Mouse (Mus musculus): Measurements from ENCODE around the gene Akap10. TPM values are rescaled to one million over a fixed set of nuclear protein-coding genes. Genes with fewer than 3 reads are reported as not detected.

The Akap10 gene
- total and polyA plus RNA-seq, 3 experiments = 17.7 to 20.1 TPM; not detected in 1

GRCm38 (mm10) chr11:61957296-61957813, 27.3 kb upstream of the Akap10 start (continued):
- peak; percentile 30; the same call in 1 of the 2 replicates for TF ChIP-seq NRF1 (IDR thresholded peaks at IDR 0.05; ENCODE audit: insufficient read depth, low read depth, low read length, poor library complexity, severe bottlenecking)
- peak; percentile 96 for TF ChIP-seq ZNF384 (IDR thresholded peaks at IDR 0.05; ENCODE audit: low read depth, low read length)

DNA sequence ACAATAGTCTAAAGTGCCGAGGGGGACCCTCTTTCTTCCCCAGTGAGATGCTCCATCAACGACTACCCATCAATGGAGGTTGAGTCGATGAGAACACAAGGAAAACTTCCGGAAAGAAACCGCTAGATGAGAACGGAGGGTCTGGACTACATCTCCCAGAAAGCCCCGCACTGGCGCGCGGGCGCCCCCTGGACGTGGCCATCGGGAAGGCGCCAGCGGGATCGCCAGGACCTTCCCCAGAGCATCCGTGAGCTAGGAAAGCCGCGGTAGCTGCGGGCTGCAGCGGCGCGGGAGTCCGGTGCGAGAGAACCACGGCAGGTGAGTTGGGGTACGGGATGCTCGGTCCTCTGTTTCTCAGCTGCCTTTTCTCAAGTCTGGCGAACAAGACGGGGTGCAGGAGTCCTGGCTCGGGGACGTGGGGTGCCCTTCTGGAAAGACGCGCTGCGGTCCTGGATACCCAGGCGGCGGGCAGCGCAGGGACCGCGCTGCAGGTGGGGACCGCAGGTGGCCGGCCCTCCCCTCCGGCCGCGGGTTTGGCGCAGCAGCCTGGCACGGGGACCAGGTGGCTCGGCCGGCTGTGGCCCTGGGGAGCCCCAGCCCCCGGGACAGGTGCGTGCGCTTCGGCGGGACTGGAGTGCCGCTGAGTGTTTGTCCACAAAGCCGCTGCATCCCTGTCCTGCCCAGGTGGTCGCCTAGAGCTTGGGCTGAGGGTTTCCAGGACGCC, 26.7 kb upstream of the Akap10 start, which contains the start of gene Specc1:
Specc1 (plus strand) TSS at position 192 of the 724 bp plus-strand sequence.
- Histone ChIP-seq H3K4me1 (ENCODE audit: control insufficient read depth in 1 of 2, insufficient read depth in 2 of 2, low read length in 2 of 2) (peaks cover 0 to 14% of the 10 kb centered on the region in 2 experiments; a peak in 2 of 4 replicates), H3K9me3 (replicated peaks; ENCODE audit: insufficient read depth, low read length) (no peaks in the 10 kb centered on the region), H3K27ac (ENCODE audit: control insufficient read depth, low read depth, low read length) (peak within 1 kb of the TSS; percentile 62), H3K9ac (ENCODE audit: control insufficient read depth, low read depth, low read length, poor library complexity, severe bottlenecking) (peak within 1 kb of the TSS; percentile 43), H3K27me3 (ENCODE audit: control insufficient read depth in 1 of 2, insufficient read depth in 2 of 2, low read length in 2 of 2) (no peaks in the 10 kb centered on the region), H3K79me2 (ENCODE audit: control insufficient read depth, insufficient read depth, low read length, poor library complexity) (no peaks in the 10 kb centered on the region), H3K4me3 (ENCODE audit: control insufficient read depth in 1 of 2, insufficient read depth in 1 of 2, low read depth in 2 of 2, low read length in 2 of 2) (peak within 1 kb of the TSS; percentile 62 to 66), H3K36me3 (ENCODE audit: control insufficient read depth in 1 of 2, insufficient read depth in 2 of 2, low read length in 2 of 2) (peaks cover 0 to 9% of the 10 kb centered on the region in 2 experiments; a peak in 2 of 4 replicates)
- DNase-seq (ENCODE audit: low read depth, low spot score) = peak; percentile 95
- peak; percentile 71 for TF ChIP-seq ZNF384 (IDR thresholded peaks at IDR 0.05; ENCODE audit: low read depth, low read length)
- TF ChIP-seq USF1 (IDR thresholded peaks at IDR 0.05; ENCODE audit: low read depth, low read length) = no peak
- no peak for TF ChIP-seq MEF2A (IDR thresholded peaks at IDR 0.05; ENCODE audit: extremely low read depth, insufficient replicate concordance, low read depth, low read length, poor library complexity, severe bottlenecking)
- TF ChIP-seq HCFC1 (IDR thresholded peaks at IDR 0.05; ENCODE audit: low read depth, low read length) = peak; percentile 100
- no peak; the same call in 1 of the 2 replicates for TF ChIP-seq E2F4 (IDR thresholded peaks at IDR 0.05; ENCODE audit: borderline replicate concordance, low read depth, low read length)
- TF ChIP-seq CHD1 (IDR thresholded peaks at IDR 0.05; ENCODE audit: low read depth, low read length) = no peak
- peak; percentile 95 for TF ChIP-seq KAT2A (conservative IDR thresholded peaks at IDR 0.05; ENCODE audit: low read depth, low read length)
- TF ChIP-seq TAL1 (IDR thresholded peaks at IDR 0.05; ENCODE audit: low read length) = no peak
- TF ChIP-seq SIN3A (IDR thresholded peaks at IDR 0.05; ENCODE audit: low read length) = peak; percentile 93
- no peak; the same call in 1 of the 2 replicates for TF ChIP-seq RAD21 (IDR thresholded peaks at IDR 0.05; ENCODE audit: low read depth, low read length)
- peak; percentile 93 to 99 (median 98) for TF ChIP-seq CTCF (IDR thresholded peaks at IDR 0.05 in 2 of 3, conservative IDR thresholded peaks at IDR 0.05 in 1 of 3; ENCODE audit: control insufficient read depth in 1 of 3, insufficient read depth in 1 of 3, low read depth in 2 of 3, low read length in 3 of 3, poor library complexity in 1 of 3, severe bottlenecking in 1 of 3)
- peak; percentile 67 for TF ChIP-seq TBP (IDR thresholded peaks at IDR 0.05; ENCODE audit: low read depth, low read length)
- 0 out of 2 replicates have a peak, but pooled peaks have one; percentile 57 for TF ChIP-seq TCF12 (IDR thresholded peaks at IDR 0.05; ENCODE audit: low read depth, low read length)
- TF ChIP-seq ELF1 (IDR thresholded peaks at IDR 0.05; ENCODE audit: low read depth, low read length) = peak; percentile 95
- peak; percentile 30; the same call in 1 of the 2 replicates for TF ChIP-seq UBTF (IDR thresholded peaks at IDR 0.05; ENCODE audit: borderline replicate concordance, insufficient read depth, low read depth, low read length)
- TF ChIP-seq MYB (IDR thresholded peaks at IDR 0.05; ENCODE audit: low read depth, low read length) = no peak
- TF ChIP-seq SMC3 (IDR thresholded peaks at IDR 0.05; ENCODE audit: low read depth, low read length) = peak; percentile 40; the same call in 1 of the 2 replicates
- peak; percentile 19; the same call in 1 of the 2 replicates for TF ChIP-seq ETS1 (IDR thresholded peaks at IDR 0.05; ENCODE audit: low read depth, low read length)
- TF ChIP-seq GABPA (IDR thresholded peaks at IDR 0.05; ENCODE audit: low read depth, low read length) = 0 out of 2 replicates have a peak, but pooled peaks have one; percentile 26
- 0 out of 2 replicates have a peak, but pooled peaks have one; percentile 13 for TF ChIP-seq NELFE (IDR thresholded peaks at IDR 0.05; ENCODE audit: low read depth, low read length)
- TF ChIP-seq CHD2 (IDR thresholded peaks at IDR 0.05; ENCODE audit: low read length) = peak; percentile 12; the same call in 1 of the 2 replicates
- TF ChIP-seq MYC (IDR thresholded peaks at IDR 0.05; ENCODE audit: low read depth, low read length) = 0 out of 2 replicates have a peak, but pooled peaks have one; percentile 34
- TF ChIP-seq USF2 (IDR thresholded peaks at IDR 0.05; ENCODE audit: borderline replicate concordance in 1 of 2, insufficient read depth in 1 of 2, low read depth in 1 of 2, low read length in 2 of 2) = no peak
- peak; percentile 37 to 46; a peak in 1 of 4 replicates for TF ChIP-seq POLR2A (IDR thresholded peaks at IDR 0.05; ENCODE audit: control insufficient read depth in 1 of 2, insufficient read depth in 1 of 2, low read depth in 1 of 2, low read length in 2 of 2, poor library complexity in 1 of 2)
- no peak for TF ChIP-seq BHLHE40 (IDR thresholded peaks at IDR 0.05; ENCODE audit: borderline replicate concordance, low read depth, low read length)
- no peak for TF ChIP-seq POLR2AphosphoS2 (IDR thresholded peaks at IDR 0.05; ENCODE audit: low read length)
- TF ChIP-seq ZMIZ1 (IDR thresholded peaks at IDR 0.05; ENCODE audit: low read depth, low read length) = 0 out of 2 replicates have a peak, but pooled peaks have one; percentile 43
- TF ChIP-seq MAZ (IDR thresholded peaks at IDR 0.05; ENCODE audit: low read depth, low read length) = peak; percentile 84
- TF ChIP-seq ZC3H11A (IDR thresholded peaks at IDR 0.05; ENCODE audit: low read depth, low read length) = no peak
- no peak for TF ChIP-seq MAFK (IDR thresholded peaks at IDR 0.05; ENCODE audit: borderline replicate concordance, low read depth, low read length)
- no peak; the same call in 1 of the 2 replicates for TF ChIP-seq GATA1 (IDR thresholded peaks at IDR 0.05; ENCODE audit: low read depth, low read length)

Data from MEL (cell line).